In the genomic region with DNA sequence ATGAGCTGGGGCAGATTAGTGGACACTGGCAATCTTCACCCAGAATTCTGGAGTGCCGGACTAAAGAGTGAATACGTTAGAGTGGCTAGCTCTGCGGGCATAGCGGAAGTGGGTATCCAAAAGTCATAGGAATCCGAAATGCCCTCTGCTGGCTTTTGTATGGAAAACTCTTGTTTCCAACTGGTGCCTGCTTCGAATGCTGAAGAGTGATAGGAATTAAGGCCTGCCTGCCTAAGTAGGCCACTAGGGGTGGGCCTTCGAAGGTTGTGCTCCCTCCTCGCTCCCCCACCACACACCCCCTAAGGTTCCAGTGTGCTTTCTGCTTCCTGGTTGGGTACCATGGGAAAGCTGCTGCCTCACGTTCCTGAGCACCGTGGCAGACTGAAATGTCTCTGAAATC, we compare ENCODE assay signal across 22 mouse cellular contexts. TPM values are rescaled to one million over a fixed set of nuclear protein-coding genes. Genes with fewer than 3 reads are reported as not detected.
DNase-seq lines count a peak whose midpoint lies in the region; ATAC-seq and TF ChIP-seq lines count a peak whose summit lies in the region.
"Had no signal": no experiment of that assay in that cellular context is flagged by ENCODE, and none has a peak within 500 bp of the region (broad histone marks: within the 10 kb centered on the region; RNA-seq: fewer than 3 reads in every experiment).

No protein-coding gene starts in this region.

- intact Hi-C loops in heart, postnatal 14 days (cut with DNase I) = loop anchor here (5.0 kb wide), 2 partner anchors 127 to 352 kb away; partner anchors contain the start of gene Chpt1

- H3K27ac ChIP-seq in heart, embryonic 13.5 days (replicated peaks) = no peak overlapping the region; the same call in 1 of the 2 replicates
- no peak overlapping the region for H3K27ac ChIP-seq in kidney, postnatal 0 days
- no peak overlapping the region for H3K27ac ChIP-seq in kidney, embryonic 14.5 days (ENCODE audit: low read depth, low read length)
- H3K27ac ChIP-seq in stomach, postnatal 0 days (replicated peaks) = no peak overlapping the region
- H3K27ac ChIP-seq: embryonic facial prominence, embryonic 15.5 days; forebrain, embryonic 10.5 days; left cerebral cortex, adult 2 months; liver, embryonic 12.5 days; neural tube, embryonic 15.5 days; stomach, embryonic 15.5 days had no signal

- WGBS in heart, embryonic 13.5 days = 23% methylated on average over 10 of the region's 10 CpGs
- 33% methylated on average over 10 of the region's 10 CpGs for WGBS in kidney, postnatal 0 days
- WGBS in kidney, embryonic 14.5 days = 32% methylated on average over 10 of the region's 10 CpGs
- 36% methylated on average over 10 of the region's 10 CpGs for WGBS in stomach, postnatal 0 days

- peaks cover 10% of the 10 kb centered on the region; the same call in 1 of the 2 replicates for H3K27me3 ChIP-seq in heart, embryonic 13.5 days (replicated peaks)
- H3K27me3 ChIP-seq in kidney, postnatal 0 days (ENCODE audit: insufficient read depth, low read length) = no peaks in the 10 kb centered on the region
- no peaks in the 10 kb centered on the region for H3K27me3 ChIP-seq in kidney, embryonic 14.5 days (ENCODE audit: control insufficient read depth, insufficient read depth, low read length)
- no peaks in the 10 kb centered on the region for H3K27me3 ChIP-seq in stomach, postnatal 0 days (ENCODE audit: control insufficient read depth, insufficient read depth, low read length)
- H3K27me3 ChIP-seq: embryonic facial prominence, embryonic 15.5 days; neural tube, embryonic 15.5 days; Patski; stomach, embryonic 15.5 days had no signal

- H3K9me3 ChIP-seq in heart, embryonic 13.5 days = no peaks in the 10 kb centered on the region
- H3K9me3 ChIP-seq in kidney, postnatal 0 days (replicated peaks; ENCODE audit: low read length) = no peaks in the 10 kb centered on the region
- no peaks in the 10 kb centered on the region for H3K9me3 ChIP-seq in kidney, embryonic 14.5 days (ENCODE audit: control insufficient read depth, low read length)
- H3K9me3 ChIP-seq in stomach, postnatal 0 days (ENCODE audit: control insufficient read depth, low read length) = no peaks in the 10 kb centered on the region
- H3K9me3 ChIP-seq: embryonic facial prominence, embryonic 15.5 days; forebrain, embryonic 10.5 days; liver, embryonic 12.5 days; neural tube, embryonic 15.5 days; stomach, embryonic 15.5 days had no signal

- TF ChIP-seq EP300 in stomach, postnatal 0 days (optimal IDR thresholded peaks at IDR 0.05) = no peak

- peak overlapping the region; percentile 18 for H3K4me3 ChIP-seq in heart, embryonic 13.5 days
- no peak overlapping the region for H3K4me3 ChIP-seq in kidney, postnatal 0 days (replicated peaks; ENCODE audit: low read depth, low read length)
- H3K4me3 ChIP-seq in kidney, embryonic 14.5 days (ENCODE audit: low read length) = no peak overlapping the region
- no peak overlapping the region for H3K4me3 ChIP-seq in stomach, postnatal 0 days (ENCODE audit: low read depth, low read length)
- H3K4me3 ChIP-seq: embryonic facial prominence, embryonic 15.5 days; forebrain, embryonic 10.5 days; left cerebral cortex, adult 2 months; liver, embryonic 12.5 days; myocyte; neural tube, embryonic 15.5 days; stomach, embryonic 15.5 days had no signal

- peak overlapping the region; percentile 47; the same call in 1 of the 2 replicates for H3K9ac ChIP-seq in heart, embryonic 13.5 days
- H3K9ac ChIP-seq in kidney, postnatal 0 days (ENCODE audit: low read depth, low read length) = no peak overlapping the region
- no peak overlapping the region for H3K9ac ChIP-seq in kidney, embryonic 14.5 days (ENCODE audit: low read depth, low read length)
- H3K9ac ChIP-seq in stomach, postnatal 0 days (ENCODE audit: low read length) = no peak overlapping the region
- H3K9ac ChIP-seq: embryonic facial prominence, embryonic 15.5 days; liver, embryonic 12.5 days; neural tube, embryonic 15.5 days; stomach, embryonic 15.5 days had no signal

- peak overlapping the region; percentile 50 for H3K4me2 ChIP-seq in heart, embryonic 13.5 days
- H3K4me2 ChIP-seq in kidney, postnatal 0 days (ENCODE audit: low read length) = no peak overlapping the region
- H3K4me2 ChIP-seq in kidney, embryonic 14.5 days (replicated peaks; ENCODE audit: low read depth, low read length) = no peak overlapping the region
- no peak overlapping the region for H3K4me2 ChIP-seq in stomach, postnatal 0 days (replicated peaks; ENCODE audit: low read depth)
- H3K4me2 ChIP-seq: embryonic facial prominence, embryonic 15.5 days; liver, embryonic 12.5 days; neural tube, embryonic 15.5 days; stomach, embryonic 15.5 days had no signal

- no peak for ATAC-seq in heart, embryonic 13.5 days (ENCODE audit: extremely low read depth, insufficient number of reproducible peaks, low FRiP score, low TSS enrichment)
- no peak for ATAC-seq in kidney, postnatal 0 days (replicated peaks; ENCODE audit: low FRiP score, low read depth)
- ATAC-seq in kidney, embryonic 14.5 days (ENCODE audit: low FRiP score, low TSS enrichment) = no peak
- no peak for ATAC-seq in stomach, postnatal 0 days (ENCODE audit: low FRiP score, low TSS enrichment)
- ATAC-seq: liver, embryonic 12.5 days; Patski had no signal

- no peaks in the 10 kb centered on the region for H3K36me3 ChIP-seq in heart, embryonic 13.5 days
- H3K36me3 ChIP-seq in kidney, postnatal 0 days (ENCODE audit: insufficient read depth, low read length) = no peaks in the 10 kb centered on the region
- no peaks in the 10 kb centered on the region for H3K36me3 ChIP-seq in kidney, embryonic 14.5 days (ENCODE audit: control insufficient read depth, insufficient read depth, low read length)
- H3K36me3 ChIP-seq in stomach, postnatal 0 days (ENCODE audit: control insufficient read depth, insufficient read depth, low read length) = no peaks in the 10 kb centered on the region
- H3K36me3 ChIP-seq: embryonic facial prominence, embryonic 15.5 days; forebrain, embryonic 10.5 days; liver, embryonic 12.5 days; neural tube, embryonic 15.5 days; stomach, embryonic 15.5 days had no signal

- H3K4me1 ChIP-seq in heart, embryonic 13.5 days = peaks cover 12% of the 10 kb centered on the region
- H3K4me1 ChIP-seq in kidney, postnatal 0 days (replicated peaks; ENCODE audit: insufficient read depth, low read length) = no peaks in the 10 kb centered on the region
- 0 out of 2 replicates have a peak, but pooled peaks cover 3% of the 10 kb centered on the region for H3K4me1 ChIP-seq in kidney, embryonic 14.5 days (ENCODE audit: control insufficient read depth, insufficient read depth, low read length)
- H3K4me1 ChIP-seq in stomach, postnatal 0 days (replicated peaks; ENCODE audit: control insufficient read depth, insufficient read depth) = peaks cover under 1% of the 10 kb centered on the region; the same call in 1 of the 2 replicates

- DNase-seq in heart, postnatal 14 days = no peak
- DNase-seq in kidney, postnatal 0 days (ENCODE audit: low spot score) = peak; percentile 38
- peak; percentile 9 for DNase-seq in ovary, postnatal 36 days (ENCODE audit: low spot score)
- DNase-seq in ovary, postnatal 14 days (ENCODE audit: low spot score) = no peak
- no peak for DNase-seq in stomach, postnatal 0 days (ENCODE audit: low spot score)
- DNase-seq in thymus, postnatal 0 days (ENCODE audit: low spot score) = no peak
- DNase-seq: adrenal gland, postnatal 36 days; cerebellum, adult 9-11 months; gastrocnemius, postnatal 36 days; right cerebral cortex, adult 18-20 months; spleen, adult 18-20 months; thymus, postnatal 25 days had no signal

- peak; percentile 50 for TF ChIP-seq CTCF in kidney, postnatal 0 days (IDR thresholded peaks at IDR 0.05; ENCODE audit: low read depth)
- peak; percentile 21; the same call in 1 of the 2 replicates for TF ChIP-seq CTCF in stomach, postnatal 0 days (IDR thresholded peaks at IDR 0.05; ENCODE audit: low read depth)

RNA-seq across cellular contexts. Expression of gene Dram1, which starts 3.9 kb away (rescaled TPM):
- polyA plus RNA-seq in heart, embryonic 13.5 days (2015; fragmentation: Nextera tagmentation; extraction: Ambion mirVana) = 1.2 and 1.4 TPM in 2 replicates
- 1 to 10 TPM; 3.8 to 3.9 TPM for total RNA-seq in heart, postnatal 14 days (2021)
- 5.6 and 5.9 TPM in 2 replicates for polyA plus RNA-seq in kidney, postnatal 0 days (2015; fragmentation: Nextera tagmentation; extraction: Ambion mirVana)
- 0.99 and 1.0 TPM in 2 replicates for polyA plus RNA-seq in kidney, embryonic 14.5 days (2014; fragmentation: Nextera tagmentation; extraction: Ambion mirVana)
- polyA plus RNA-seq in stomach, postnatal 0 days (2015; fragmentation: Nextera tagmentation; extraction: Ambion mirVana) = 2.4 and 2.8 TPM in 2 replicates
- 8.6 and 9.8 TPM in 2 replicates for polyA plus RNA-seq in thymus, postnatal 0 days (2015; fragmentation: Nextera tagmentation; extraction: Ambion mirVana)

RNA-seq across cellular contexts. Expression of gene Gnptab, which starts 3.9 kb away (rescaled TPM):
- polyA plus RNA-seq in heart, embryonic 13.5 days (2015; fragmentation: Nextera tagmentation; extraction: Ambion mirVana) = 5.9 and 6.8 TPM in 2 replicates
- 10 to 100 TPM; 30.5 to 32.2 TPM for total RNA-seq in heart, postnatal 14 days (2021)
- polyA plus RNA-seq in kidney, postnatal 0 days (2015; fragmentation: Nextera tagmentation; extraction: Ambion mirVana) = 9.0 and 10.2 TPM in 2 replicates
- 6.7 and 17.6 TPM in 2 replicates for polyA plus RNA-seq in kidney, embryonic 14.5 days (2014; fragmentation: Nextera tagmentation; extraction: Ambion mirVana)
- polyA plus RNA-seq in stomach, postnatal 0 days (2015; fragmentation: Nextera tagmentation; extraction: Ambion mirVana) = 4.4 and 4.8 TPM in 2 replicates
- polyA plus RNA-seq in thymus, postnatal 0 days (2015; fragmentation: Nextera tagmentation; extraction: Ambion mirVana) = 8.6 and 9.6 TPM in 2 replicates

Comparison
In these comparisons a context has a peak if more than half of its experiments do, and no peak if none do; other contexts are left out.
1. DNase-seq: peak in kidney, postnatal 0 days (single experiment) and ovary, postnatal 36 days (single experiment); none in heart, postnatal 14 days (0 of 2), ovary, postnatal 14 days (single experiment), stomach, postnatal 0 days (single experiment) and thymus, postnatal 0 days (single experiment).